Mouse (Mus musculus) c-Kit-negative CD71-positive TER-119-positive erythroid progenitor cells, embryonic 14.5 days (primary cell): ENCODE results near the gene Pah.

Experiments
- DNase-seq: peaks from one replicate; pipeline ENCODE4 v3.0.0-alpha.2; 2013; ENCODE audit warnings: low read depth, low spot score

The Pah gene

GRCm38 (mm10) chr10:87521646-87522045 lies at the start of gene Pah:
TSS of gene Pah (plus strand) at chr10:87521795.
- DNase-seq, result no peak

DNA sequence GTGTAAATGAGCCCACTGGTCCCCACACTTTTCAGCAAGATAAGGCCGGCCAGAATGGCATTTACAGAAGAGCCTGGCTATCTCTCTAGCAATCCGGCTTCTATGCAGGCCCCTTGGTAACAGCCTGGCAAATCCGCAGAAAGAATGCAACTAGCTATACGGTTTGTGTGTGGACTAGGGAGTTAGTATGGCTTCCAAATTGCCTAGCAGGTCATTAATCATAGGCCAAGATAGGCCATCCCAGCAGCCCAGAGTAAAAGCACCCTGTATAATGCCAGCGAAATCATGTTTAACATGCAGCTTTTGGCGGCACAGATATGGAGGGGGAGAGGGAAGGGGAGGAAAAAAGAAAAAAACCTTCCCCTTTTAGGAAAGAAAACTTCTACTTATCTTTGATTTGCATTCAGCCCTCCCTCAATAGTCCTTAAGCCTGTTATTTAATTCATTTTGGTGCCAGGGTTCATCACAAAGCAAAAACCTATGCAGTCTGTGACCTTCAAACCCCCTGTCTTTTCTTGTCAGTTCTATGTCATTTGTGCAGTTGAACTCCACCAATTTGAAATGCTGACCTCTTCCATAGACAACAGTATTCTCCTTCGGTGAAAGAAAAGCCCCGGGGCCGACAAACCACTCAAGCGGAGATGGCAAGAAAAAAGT lies 48.0 kb upstream of the Pah start:
- no peak for DNase-seq

DNA sequence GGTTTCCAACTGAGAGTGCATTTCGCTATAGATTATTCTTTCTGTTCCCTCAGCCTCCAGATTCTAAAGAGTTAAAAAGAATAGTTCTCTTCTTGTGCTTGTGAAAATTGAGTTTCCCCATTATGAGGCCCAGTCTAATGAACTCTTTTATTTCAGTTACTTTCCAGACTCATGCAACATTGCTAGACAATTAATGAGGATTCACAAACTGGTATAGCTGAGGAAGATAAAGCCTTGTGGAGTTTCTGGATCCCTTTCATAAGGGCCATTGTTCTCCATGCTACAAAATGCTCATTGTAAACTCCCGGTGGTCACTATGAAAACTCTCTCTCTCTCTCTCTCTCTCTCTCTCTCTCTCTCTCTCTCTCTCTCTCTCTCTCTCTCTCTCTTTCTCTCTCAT lies 46.6 kb upstream of the Pah start:
- no peak for DNase-seq

GRCm38 (mm10) chr10:87477895-87478294 lies 43.7 kb upstream of the Pah start:
- no peak for DNase-seq

DNA sequence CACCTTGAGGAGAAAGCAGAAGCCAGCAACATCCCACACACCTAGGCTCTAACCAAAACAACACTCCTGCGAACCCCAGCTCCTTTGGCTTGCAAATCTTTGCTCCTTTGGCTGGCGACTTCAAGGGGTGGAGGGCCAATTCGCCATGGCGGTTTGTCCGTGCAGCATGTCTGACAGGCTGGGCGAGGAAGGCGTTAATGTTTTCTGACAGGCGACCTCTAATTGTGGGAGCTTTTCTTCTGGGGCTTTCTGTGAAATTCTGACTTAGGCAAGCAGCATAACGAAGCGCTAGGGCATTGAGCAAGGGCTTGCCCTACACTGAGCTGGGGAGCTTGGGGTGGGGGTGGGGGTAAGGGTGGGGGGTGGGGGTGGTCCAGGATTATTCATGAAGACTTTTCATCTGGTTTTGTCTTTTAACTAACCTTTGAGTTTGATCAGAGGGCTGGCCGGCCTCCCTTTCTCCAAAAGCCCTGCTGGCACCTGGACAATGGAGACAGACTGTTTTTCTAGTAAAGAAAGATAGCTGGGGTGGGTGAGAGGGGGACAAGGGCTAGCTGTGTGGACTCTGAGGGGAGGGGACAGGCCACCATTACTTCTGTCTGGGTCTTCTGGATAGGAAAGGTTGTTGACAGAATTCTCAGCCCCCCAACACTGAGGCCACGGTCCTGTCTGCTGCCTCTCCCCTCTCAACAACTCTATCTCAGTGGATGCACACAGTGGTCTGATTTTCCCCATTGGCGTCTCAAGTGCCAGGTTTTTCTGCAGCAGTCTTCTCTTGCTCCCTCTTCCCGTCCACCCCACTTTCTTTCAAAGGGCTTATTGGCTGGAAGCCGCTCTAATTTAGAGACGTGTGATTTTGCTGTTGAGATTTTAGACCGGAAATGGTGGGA lies 36.5 kb upstream of the Pah start:
- DNase-seq, result no peak

GRCm38 (mm10) chr10:87485721-87486620 lies 35.6 kb upstream of the Pah start:
- DNase-seq, result no peak

DNA sequence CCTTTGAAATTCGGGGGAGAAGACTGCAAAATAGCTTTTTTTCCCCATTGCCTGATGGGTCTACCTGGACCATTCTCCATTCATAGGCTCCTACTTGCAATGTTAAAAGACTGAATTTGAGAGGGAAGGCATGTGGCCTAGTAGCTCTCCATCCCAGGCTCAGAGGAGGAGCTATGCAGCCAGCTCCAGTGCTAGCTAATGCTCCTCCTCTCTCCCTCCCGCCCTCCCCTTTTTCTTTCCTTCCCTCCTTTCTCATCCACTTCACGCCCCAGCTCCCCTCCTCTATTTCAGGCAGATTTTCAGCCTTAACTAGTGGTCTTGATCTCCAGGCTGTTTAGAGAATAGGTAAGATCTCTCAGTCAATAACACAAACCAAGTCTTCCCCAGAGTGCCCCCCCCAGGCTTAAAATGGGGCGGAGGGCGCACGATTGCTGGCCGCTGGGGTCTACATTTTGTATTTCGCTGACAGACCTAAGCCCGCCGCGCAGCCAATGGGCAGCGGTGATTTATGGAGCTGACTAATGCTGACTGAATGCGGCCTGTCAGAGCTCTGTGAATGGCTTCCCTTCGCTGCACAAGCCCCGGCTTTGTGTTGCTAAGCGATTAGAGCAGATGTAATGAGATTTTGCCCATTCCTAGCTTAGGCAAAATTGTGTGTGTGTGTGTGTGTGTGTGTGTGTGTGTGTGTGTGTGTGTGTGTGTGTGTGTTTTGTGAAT lies 33.0 kb upstream of the Pah start:
- no peak for DNase-seq

DNA sequence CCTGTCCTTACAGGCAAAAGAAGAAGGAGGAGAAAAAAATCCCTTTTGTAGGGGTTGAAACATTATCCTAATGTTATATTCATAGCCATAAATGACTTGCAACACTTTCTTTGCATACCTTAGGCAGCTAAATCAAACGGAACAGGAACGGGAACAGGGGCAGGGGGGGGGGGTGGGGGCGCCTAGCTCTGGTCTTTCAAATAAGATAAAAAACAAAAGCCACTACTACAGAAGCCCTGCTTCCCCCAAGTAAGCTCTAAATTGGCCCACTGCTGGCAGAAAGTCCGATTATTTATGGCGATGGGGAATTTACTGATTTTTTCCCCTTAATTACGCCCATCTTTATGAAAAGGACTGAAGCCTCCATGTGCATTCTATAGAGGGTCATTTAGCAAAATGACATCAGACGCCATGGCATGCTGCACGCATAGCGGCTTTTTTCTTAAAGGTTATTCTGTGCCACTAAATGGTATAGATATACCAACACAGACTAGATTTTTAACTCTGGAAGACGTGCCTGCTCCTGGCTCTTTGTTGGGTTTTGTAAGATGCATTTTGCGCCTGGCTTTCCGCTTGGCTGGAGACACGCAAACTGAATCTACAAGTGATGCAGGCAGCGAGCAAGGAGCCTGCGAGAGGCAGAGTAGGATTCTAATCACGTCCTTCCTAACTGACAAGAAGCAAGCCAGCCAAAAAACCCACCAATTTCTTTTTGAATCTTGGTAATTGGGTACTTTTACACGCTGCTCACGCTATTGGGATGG lies 32.2 kb upstream of the Pah start:
- DNase-seq, result no peak

- DNase-seq, result no peak
Measured at GRCm38 (mm10) chr10:87490328-87490727, 31.3 kb upstream of the Pah start.

DNA sequence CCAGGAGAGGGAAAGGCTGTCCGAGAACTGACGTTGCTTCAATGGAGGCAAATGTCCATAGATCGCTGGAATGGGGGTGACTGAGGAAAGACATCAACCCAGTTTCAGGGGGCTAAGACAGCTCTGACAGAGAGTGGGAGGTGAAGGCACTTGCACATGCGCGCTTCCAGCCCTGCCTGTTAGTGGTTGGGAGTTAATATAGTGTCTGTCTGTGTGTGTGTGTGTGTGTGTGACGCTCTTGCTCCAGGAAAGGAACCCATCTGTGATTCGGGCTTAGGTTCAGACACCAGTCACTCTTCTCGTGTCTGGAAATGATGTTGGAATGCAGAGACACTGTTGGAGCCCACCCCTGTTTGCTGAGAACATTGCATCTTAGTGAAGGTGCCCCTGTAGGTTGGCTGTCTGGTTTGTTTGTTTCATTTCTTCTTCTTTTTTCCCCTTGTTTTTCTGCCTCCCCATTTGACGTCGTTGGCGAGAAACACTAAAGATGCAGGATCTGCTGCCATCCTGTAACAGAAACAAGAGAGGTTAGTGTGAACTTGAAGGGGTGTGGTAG lies 30.0 kb upstream of the Pah start:
- DNase-seq, result no peak

GRCm38 (mm10) chr10:87492332-87492660 lies 29.3 kb upstream of the Pah start:
- no peak for DNase-seq

DNA sequence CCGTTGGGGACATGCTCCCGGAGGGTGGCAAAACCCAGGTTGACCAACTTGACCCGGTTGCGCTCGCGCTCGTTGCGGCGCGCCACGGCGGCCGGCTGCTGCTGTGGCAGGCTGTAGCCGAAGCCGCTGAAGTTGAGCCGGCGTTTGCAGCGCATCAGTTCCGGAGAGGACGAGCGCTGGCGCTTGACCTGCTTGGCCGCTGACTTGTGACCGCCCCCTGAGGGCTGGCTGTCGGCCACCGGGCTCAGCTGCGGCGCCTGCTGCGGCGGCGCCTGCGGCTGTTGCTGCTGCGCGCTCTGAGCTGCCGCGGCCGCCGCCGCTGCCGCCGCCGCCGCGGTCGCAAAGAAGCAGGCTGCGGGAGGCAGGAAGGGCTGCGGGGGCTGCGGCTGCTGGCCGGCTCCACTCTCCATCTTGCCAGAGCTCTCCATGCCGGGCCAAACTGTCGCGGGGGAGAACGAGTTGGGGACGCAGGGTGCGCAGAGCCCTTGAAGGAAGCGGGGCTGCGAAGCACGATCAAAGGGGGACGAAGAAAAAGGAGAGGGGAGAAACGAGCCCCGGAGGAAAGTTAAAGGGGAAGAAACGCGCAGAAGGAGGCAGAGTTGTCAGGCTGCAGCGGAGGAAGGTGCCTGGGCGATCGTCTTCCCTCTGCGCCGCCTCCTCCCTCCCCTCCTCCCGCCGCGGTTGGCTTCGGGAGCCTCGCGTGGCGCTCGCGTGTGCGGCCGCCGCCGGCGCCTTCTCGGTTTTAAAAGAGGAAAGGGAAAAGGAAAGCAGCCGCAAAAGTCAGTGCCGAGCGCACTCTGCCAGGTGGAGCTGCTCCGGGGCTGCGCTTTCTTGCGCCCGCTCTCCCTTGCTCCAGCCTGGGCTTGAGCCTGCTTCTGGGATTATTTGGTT lies 28.7 kb upstream of the Pah start:
- no peak for DNase-seq

DNA sequence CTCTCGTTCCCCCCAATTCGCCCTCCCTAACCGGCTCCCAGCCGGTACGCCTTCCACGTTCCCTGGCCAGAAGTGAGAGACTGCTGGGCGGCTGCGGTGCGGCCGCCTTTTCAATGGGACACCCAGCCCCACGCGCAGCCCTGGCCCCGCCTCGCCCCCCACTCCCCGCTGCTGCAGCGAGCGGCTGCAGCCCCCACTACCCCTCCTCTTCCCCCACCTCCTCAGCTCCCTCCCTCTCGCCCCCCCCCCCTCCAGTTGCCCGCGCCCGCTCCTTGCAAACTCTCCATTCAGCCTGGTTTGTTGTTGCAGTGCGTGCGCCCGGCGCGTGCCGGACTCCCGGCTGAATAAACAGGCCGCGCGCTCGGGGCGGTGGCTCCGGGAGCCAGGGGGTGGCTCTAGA lies 28.0 kb upstream of the Pah start, which contains the start of gene Ascl1:
Ascl1 (minus strand) TSS at position 85 of the 400 bp plus-strand sequence.
- DNase-seq, result no peak

- no peak for DNase-seq
Measured at GRCm38 (mm10) chr10:87494176-87494575, 27.4 kb upstream of the Pah start.

- DNase-seq, result no peak
Measured at GRCm38 (mm10) chr10:87494596-87494995, 27.0 kb upstream of the Pah start.

DNA sequence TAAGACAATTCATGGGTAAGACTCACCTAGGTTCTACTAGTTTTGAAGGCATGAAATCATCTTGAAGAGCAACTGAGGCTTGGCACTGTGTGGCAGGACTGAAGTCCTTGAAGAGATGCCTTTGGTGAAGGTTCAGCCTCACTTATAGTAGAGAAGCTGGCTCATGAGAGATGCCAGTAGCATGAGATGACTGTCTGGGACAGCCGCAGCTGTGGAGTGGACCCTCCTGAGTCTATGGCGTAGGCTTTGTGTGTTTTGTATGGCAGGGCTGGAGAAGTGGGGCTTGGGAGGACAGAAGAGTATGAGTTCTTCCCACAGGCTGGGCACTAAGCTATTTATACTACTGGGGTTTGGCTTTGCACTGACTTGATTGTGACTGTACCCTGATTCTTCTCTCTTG lies 24.5 kb upstream of the Pah start:
- DNase-seq, result no peak

DNA sequence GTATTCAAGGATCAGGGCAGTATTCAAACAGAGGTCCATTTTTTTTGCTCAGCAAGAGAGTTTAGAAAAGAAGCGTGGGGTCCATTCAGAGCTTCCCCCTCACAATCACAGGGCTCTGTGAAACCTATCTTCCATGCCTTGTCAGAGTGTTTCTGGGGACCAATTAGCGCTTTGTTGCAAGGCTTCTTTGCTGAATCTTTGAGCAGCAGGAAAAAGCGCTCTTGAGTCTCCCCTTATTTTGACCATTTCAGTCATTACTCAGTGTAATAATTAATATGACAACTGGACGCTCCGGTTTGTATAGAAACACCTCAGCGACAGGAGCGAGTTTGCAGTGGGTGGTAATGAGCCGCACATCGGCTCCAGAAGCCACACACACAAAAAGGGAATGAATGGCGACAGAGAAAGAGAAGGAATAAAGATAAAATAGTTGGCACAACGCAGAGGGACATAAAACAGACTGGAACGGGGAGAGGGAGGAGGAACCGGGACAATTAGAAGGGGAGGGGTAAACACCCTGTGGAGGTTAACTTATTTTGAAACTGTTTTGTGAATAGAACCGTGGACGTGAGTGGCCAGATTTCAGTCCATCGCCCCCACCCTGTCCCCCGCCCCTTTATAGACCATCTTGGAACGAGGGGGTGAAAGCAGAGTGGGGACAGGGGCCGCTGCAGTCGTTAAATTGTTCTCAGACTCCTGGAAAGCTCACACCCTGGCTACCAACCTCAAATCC lies 20.5 kb upstream of the Pah start:
- no peak for DNase-seq

- no peak for DNase-seq
Measured at GRCm38 (mm10) chr10:87501659-87502042, 19.9 kb upstream of the Pah start.

DNA sequence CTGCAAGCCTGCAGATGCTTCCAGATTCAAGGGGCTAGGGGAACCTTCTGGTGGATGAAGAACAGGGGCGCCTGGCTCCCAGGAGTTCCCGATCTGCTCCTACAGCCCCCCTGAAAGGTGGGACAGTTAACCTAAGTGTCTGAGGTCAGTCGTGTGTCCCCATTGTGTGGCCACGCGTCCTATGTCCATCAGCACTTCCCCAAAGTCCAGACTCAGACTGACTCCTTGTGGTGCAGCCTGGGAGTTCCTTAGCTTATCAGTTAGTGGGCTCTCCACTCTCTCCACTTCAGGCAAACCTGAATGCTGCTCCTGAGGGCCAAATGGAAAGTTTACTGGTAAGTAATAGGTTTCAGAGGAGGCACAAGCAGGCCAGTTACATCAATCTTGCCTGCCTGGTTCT lies 19.3 kb upstream of the Pah start:
- DNase-seq, result no peak
